Mouse (Mus musculus) liver, embryonic 14.5 days (tissue): ENCODE data around the gene Pacsin2. TPM values are rescaled to one million over a fixed set of nuclear protein-coding genes. Genes with fewer than 3 reads are reported as not detected.

ENCODE experiments used
- ATAC-seq: fragments of 200-750 bp; cut with Nextera tagmentation; 2 replicates; pipeline ENCODE4 v1.8.0; 2017; ENCODE audit warnings: moderate number of reproducible peaks, mild to moderate bottlenecking, moderate library complexity; ENCODE audit not compliant: insufficient read depth
- DNase-seq, 3 experiments: peaks; one replicate each; pipeline ENCODE4 v3.0.0-alpha.2; 2012 to 2013; ENCODE audit warnings: low read depth in 3 of 3, low spot score in 3 of 3
- H3K27ac ChIP-seq: fragments of 300-500 bp; sonication (generic); 2 replicates; pipeline ENCODE4 v1.5.1; 2014; ENCODE audit warnings: moderate library complexity, mild to moderate bottlenecking, control low read depth, inconsistent platforms
- H3K27me3 ChIP-seq: fragments of 300-500 bp; sonication (generic); 2 replicates; pipeline ENCODE4 v1.6.1; 2014; ENCODE audit warnings: mild to moderate bottlenecking, low read length, moderate library complexity; ENCODE audit not compliant: control insufficient read depth, insufficient read depth
- H3K36me3 ChIP-seq: fragments of 300-500 bp; sonication (generic); replicated peaks from 2 replicates; pipeline ENCODE4 v1.6.1; 2014; ENCODE audit warnings: low read depth; ENCODE audit not compliant: control insufficient read depth, insufficient read depth
- H3K4me1 ChIP-seq, 2 experiments: fragments of 200-500 bp in 1 of 2; fragments of 300-500 bp in 1 of 2; sonication (generic) in 1 of 2; replicated peaks; 2 replicates each; pipeline ENCODE4 v1.6.1; 2012 to 2014; ENCODE audit warnings: antibody characterized with exemption in 1 of 2, inconsistent platforms in 1 of 2, low read length in 1 of 2; ENCODE audit not compliant: control insufficient read depth in 2 of 2, insufficient read depth in 2 of 2
- H3K4me2 ChIP-seq: fragments of 300-500 bp; sonication (generic); 2 replicates; pipeline ENCODE4 v1.6.1; 2014; ENCODE audit warnings: low read depth, mild to moderate bottlenecking, control low read depth, moderate library complexity
- H3K4me3 ChIP-seq, 2 experiments: fragments of 200-500 bp in 1 of 2; fragments of 300-500 bp in 1 of 2; sonication (generic) in 1 of 2; 2 replicates each; pipeline ENCODE4 v1.5.1; 2012 to 2014; ENCODE audit warnings: low read depth in 2 of 2, low read length in 2 of 2, mild to moderate bottlenecking in 2 of 2, control low read depth in 1 of 2, inconsistent platforms in 1 of 2, moderate library complexity in 1 of 2; ENCODE audit not compliant: insufficient read depth in 1 of 2
- H3K9ac ChIP-seq: fragments of 300-500 bp; sonication (generic); replicated peaks from 2 replicates; pipeline ENCODE4 v1.6.1; 2014; ENCODE audit warnings: mild to moderate bottlenecking, control low read depth, moderate library complexity
- H3K9me3 ChIP-seq: fragments of 300-500 bp; sonication (generic); 2 replicates; pipeline ENCODE4 v1.6.1; 2016; ENCODE audit warnings: low read length, mixed read lengths; ENCODE audit not compliant: control insufficient read depth
- CTCF ChIP-seq: IDR thresholded peaks from 2 replicates; pipeline ENCODE4 v1.5.1; 2016; ENCODE audit warnings: antibody characterized with exemption, low read depth, control low read depth
- EP300 ChIP-seq: IDR thresholded peaks from 2 replicates; pipeline ENCODE4 v1.6.1; 2016; ENCODE audit warnings: antibody characterized with exemption, low read depth
- WGBS: fragments of 180-500 bp; shearing (Covaris S2); extraction: QIAGEN DNeasy Blood & Tissue Kit; methylation state at CpG from one replicate; pipeline ENCODE4 v1.1.7; 2014; ENCODE audit not compliant: insufficient replicate concordance; 5-methylcytosine and 5-hydroxymethylcytosine counted together
- polyA plus RNA-seq, 2 experiments: library from polyadenylated mRNA; depleted of rRNA in 1 of 2; stranded (reverse) in 1 of 2; unstranded in 1 of 2; fragments of >200 nt; fragmentation: Nextera tagmentation in 1 of 2; extraction: Ambion mirVana in 1 of 2; gene quantifications; 2 replicates each; pipeline versions ENCODE4 v1.2.1 to v1.2.3; 2012 to 2014

The Pacsin2 gene
- polyA plus RNA-seq, 2 experiments = 32.8 to 39.7 TPM

- ATAC-seq (no peak), DNase-seq (peak in 2 of 3 experiments; percentile 26 to 41)
- WGBS = 37% methylated on average over 3 of the region's 3 CpGs
Observed at GRCm38 (mm10) chr15:83500352-83500751, 35.9 kb upstream of the Pacsin2 start.

DNA sequence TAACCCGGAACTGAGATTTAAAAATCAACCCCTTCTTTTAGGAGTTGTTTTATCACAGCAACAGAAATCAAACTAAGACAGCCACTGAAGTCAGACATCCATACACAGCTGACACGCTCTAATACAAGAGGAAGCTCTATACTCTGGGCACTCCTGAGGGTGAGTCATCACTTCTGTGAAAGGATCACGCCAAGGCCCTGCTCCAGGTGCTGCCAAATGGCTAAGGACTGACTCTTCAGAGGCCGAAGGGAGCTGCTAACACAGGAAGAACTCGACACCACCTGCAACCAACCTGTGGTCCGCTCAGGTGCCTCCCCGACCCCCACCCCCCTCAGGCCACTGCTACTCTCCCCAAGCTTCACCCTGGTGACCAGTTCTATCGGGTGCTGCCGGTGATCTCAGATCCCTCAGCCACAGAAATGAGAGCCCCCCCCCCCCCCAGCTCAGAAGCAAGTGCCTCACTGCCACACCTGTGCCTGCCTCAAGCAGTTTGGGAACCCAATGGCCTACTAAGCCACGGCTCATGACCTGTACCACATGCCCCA is 34.9 kb upstream of the Pacsin2 start:
- Histone ChIP-seq H3K27me3 (no peaks in the 10 kb centered on the region), H3K4me1 (peaks cover 5 to 10% of the 10 kb centered on the region in 2 experiments; a peak in 3 of 4 replicates), H3K4me3 (no peak overlapping the region), H3K9ac (no peak overlapping the region), H3K9me3 (no peaks in the 10 kb centered on the region), H3K27ac (no peak overlapping the region), H3K4me2 (no peak overlapping the region), H3K36me3 (no peaks in the 10 kb centered on the region)
- WGBS = 67% methylated on average over 10 of the region's 10 CpGs
- DNase-seq (no peak), ATAC-seq (no peak)
- TF ChIP-seq CTCF = no peak
- TF ChIP-seq EP300 = no peak

More at GRCm38 (mm10) chr15:83500352-83500751, 35.9 kb upstream of the Pacsin2 start:
- H3K9ac ChIP-seq = no peak overlapping the region
- no peaks in the 10 kb centered on the region for H3K9me3 ChIP-seq
- H3K4me3 ChIP-seq = no peak overlapping the region
- no peak overlapping the region for H3K27ac ChIP-seq
- H3K27me3 ChIP-seq = no peaks in the 10 kb centered on the region
- peaks cover 3 to 4% of the 10 kb centered on the region in 2 experiments; a peak in 3 of 4 replicates for H3K4me1 ChIP-seq
- TF ChIP-seq EP300 = no peak
- peak; percentile 88 for TF ChIP-seq CTCF
- H3K4me2 ChIP-seq = no peak overlapping the region
- no peaks in the 10 kb centered on the region for H3K36me3 ChIP-seq

DNA sequence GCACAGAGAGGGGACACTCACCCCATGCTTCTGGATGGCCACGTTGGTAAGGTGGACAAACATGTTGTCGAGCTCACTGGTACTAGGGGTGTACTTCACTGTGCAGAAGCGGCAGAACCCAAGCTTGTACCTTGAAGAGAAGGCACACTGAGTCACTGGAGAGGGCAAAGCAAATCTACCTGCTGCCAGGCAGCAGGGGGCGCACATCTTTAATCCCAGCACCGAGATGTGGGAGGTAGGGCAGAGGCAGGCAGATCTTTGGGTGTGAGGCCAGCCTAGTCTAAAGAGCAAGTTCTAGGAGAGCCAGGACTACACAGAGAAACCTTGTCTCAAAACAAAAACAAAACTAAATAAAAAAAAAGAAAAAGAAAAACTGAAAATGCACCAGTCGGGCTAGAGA is 32.9 kb upstream of the Pacsin2 start:
- ATAC-seq (no peak), DNase-seq (no peak)
- H3K27ac ChIP-seq = no peak overlapping the region
- peak; percentile 60 for TF ChIP-seq CTCF
- no peak for TF ChIP-seq EP300
- H3K27me3 ChIP-seq = no peaks in the 10 kb centered on the region
- peaks cover 5 to 10% of the 10 kb centered on the region in 2 experiments; a peak in 3 of 4 replicates for H3K4me1 ChIP-seq
- no peaks in the 10 kb centered on the region for H3K36me3 ChIP-seq
- no peak overlapping the region for H3K9ac ChIP-seq
- WGBS = 73% methylated on average over 6 of the region's 6 CpGs
- H3K4me2 ChIP-seq = no peak overlapping the region
- H3K4me3 ChIP-seq = no peak overlapping the region
- H3K9me3 ChIP-seq = no peaks in the 10 kb centered on the region

DNA sequence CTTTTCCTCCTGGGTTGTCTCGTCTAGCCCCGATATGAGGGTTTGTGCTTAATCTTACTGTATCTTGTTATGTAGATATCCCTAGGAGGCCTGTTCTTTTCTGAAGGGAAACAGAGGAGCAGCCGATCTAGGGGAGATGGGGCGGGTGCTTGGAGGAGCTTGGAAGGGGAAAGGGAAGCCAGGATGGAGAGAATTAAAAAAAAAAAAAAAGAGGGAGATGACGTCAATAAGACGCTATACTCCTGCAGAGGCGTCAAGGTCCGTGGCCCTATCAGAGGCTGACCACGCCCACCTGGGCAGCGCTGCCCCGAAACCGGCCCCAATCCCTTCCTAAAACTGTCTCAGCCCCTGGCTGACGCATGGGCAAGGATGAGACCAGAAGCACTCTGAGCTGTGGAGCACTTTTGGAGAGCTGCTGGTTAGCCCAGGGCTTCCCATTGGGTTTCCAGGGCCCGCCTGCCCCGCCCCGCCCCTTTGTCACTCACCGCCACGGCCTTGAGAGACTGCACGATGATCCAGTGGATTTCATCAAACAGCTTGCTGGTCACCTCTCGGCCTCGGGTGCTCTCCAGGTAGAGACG is 31.5 kb upstream of the Pacsin2 start:
- 66% methylated on average over 22 of the region's 22 CpGs for WGBS
- Histone ChIP-seq H3K4me1 (peaks cover 5 to 10% of the 10 kb centered on the region in 2 experiments; a peak in 3 of 4 replicates), H3K4me3 (peak overlapping the region in 1 of 2 experiments; percentile 33; a peak in 2 of 4 replicates), H3K4me2 (peak overlapping the region; percentile 47), H3K27me3 (no peaks in the 10 kb centered on the region), H3K9ac (no peak overlapping the region), H3K9me3 (no peaks in the 10 kb centered on the region), H3K36me3 (no peaks in the 10 kb centered on the region), H3K27ac (no peak overlapping the region)
- ATAC-seq = peak; percentile 66
- peak; percentile 30 to 54 (median 44) for DNase-seq
- no peak for TF ChIP-seq CTCF
- no peak for TF ChIP-seq EP300

DNA sequence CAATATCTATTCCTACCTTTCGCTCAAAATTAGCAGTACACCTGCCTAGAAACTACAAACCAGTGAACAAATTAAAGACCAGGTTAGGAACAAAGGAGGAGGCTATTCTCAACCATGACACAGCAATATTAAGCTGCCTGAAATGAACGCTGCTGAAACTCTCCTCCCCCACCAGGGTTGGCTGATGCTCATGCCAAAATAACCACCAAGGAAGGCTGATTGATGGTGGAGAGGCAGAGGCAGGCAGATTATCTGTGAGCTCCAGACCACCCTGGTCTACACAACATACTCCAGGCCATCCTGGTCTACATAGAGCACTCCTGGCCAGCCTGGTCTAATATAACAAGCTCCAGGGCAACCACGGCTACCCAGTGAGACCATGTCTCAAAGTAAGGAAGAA is 30.8 kb upstream of the Pacsin2 start:
- H3K36me3 ChIP-seq = no peaks in the 10 kb centered on the region
- H3K27ac ChIP-seq = no peak overlapping the region
- H3K9me3 ChIP-seq = no peaks in the 10 kb centered on the region
- ATAC-seq (no peak), DNase-seq (peak in 1 of 3 experiments; percentile 20)
- no peak overlapping the region for H3K4me2 ChIP-seq
- no peaks in the 10 kb centered on the region for H3K27me3 ChIP-seq
- H3K9ac ChIP-seq = no peak overlapping the region
- peaks cover 5 to 10% of the 10 kb centered on the region in 2 experiments; a peak in 3 of 4 replicates for H3K4me1 ChIP-seq
- no peak overlapping the region for H3K4me3 ChIP-seq
- 58% methylated on average over 3 of the region's 3 CpGs for WGBS
- TF ChIP-seq CTCF (no peak), EP300 (no peak)
